Mouse (Mus musculus) midbrain, embryonic 11.5 days (tissue): Measurements from ENCODE around the gene Col16a1. TPM values are rescaled to one million over a fixed set of nuclear protein-coding genes. Genes with fewer than 3 reads are reported as not detected.
A peak's percentile ranks its signal among the peaks of the same experiment; 100 is the strongest.

Experiments used
- ATAC-seq: fragments of 200-750 bp; cut with Nextera tagmentation; 2 replicates; pipeline ENCODE4 v1.8.0; 2017; ENCODE audit warnings: moderate TSS enrichment, moderate library complexity; ENCODE audit not compliant: low FRiP score
- DNase-seq: peaks from one replicate; pipeline ENCODE4 v3.0.0; 2015; ENCODE audit warnings: low spot score; ENCODE audit errors: missing footprints
- H3K27ac ChIP-seq: fragments of 300-500 bp; sonication (generic); 2 replicates; pipeline ENCODE4 v1.5.1; 2014; ENCODE audit warnings: low read depth, low read length
- H3K27me3 ChIP-seq: fragments of 300-500 bp; sonication (generic); 2 replicates; pipeline ENCODE4 v1.6.1; 2014; ENCODE audit warnings: mild to moderate bottlenecking, low read length, moderate library complexity, mixed read lengths; ENCODE audit not compliant: control insufficient read depth, insufficient read depth
- H3K36me3 ChIP-seq: fragments of 300-500 bp; sonication (generic); 2 replicates; pipeline ENCODE4 v1.6.1; 2014; ENCODE audit warnings: mild to moderate bottlenecking, low read length, moderate library complexity, mixed read lengths; ENCODE audit not compliant: control insufficient read depth, insufficient read depth
- H3K4me1 ChIP-seq: fragments of 300-500 bp; sonication (generic); 2 replicates; pipeline ENCODE4 v1.6.1; 2014; ENCODE audit warnings: low read length; ENCODE audit not compliant: control insufficient read depth, insufficient read depth
- H3K4me2 ChIP-seq: fragments of 300-500 bp; sonication (generic); 2 replicates; pipeline ENCODE4 v1.6.1; 2014; ENCODE audit warnings: mild to moderate bottlenecking, moderate library complexity
- H3K4me3 ChIP-seq: fragments of 300-500 bp; sonication (generic); 2 replicates; pipeline ENCODE4 v1.5.1; 2014; ENCODE audit warnings: low read depth, low read length
- H3K9ac ChIP-seq: fragments of 300-500 bp; sonication (generic); 2 replicates; pipeline ENCODE4 v1.6.1; 2014; ENCODE audit warnings: low read length
- H3K9me3 ChIP-seq: fragments of 300-500 bp; sonication (generic); 2 replicates; pipeline ENCODE4 v1.6.1; 2016; ENCODE audit warnings: low read length; ENCODE audit not compliant: control insufficient read depth
- WGBS: fragments of 180-500 bp; shearing (Covaris S2); extraction: QIAGEN DNeasy Blood & Tissue Kit; methylation state at CpG from one replicate; pipeline ENCODE4 v1.1.7; 2014; 5-methylcytosine and 5-hydroxymethylcytosine counted together
- polyA plus RNA-seq: library from polyadenylated mRNA; unstranded; fragments of >200 nt; fragmentation: Nextera tagmentation; extraction: Ambion mirVana; gene quantifications from 2 replicates; pipeline ENCODE4 v1.2.1, GENCODE M21; 2014

Gene Col16a1
- polyA plus RNA-seq, 1 experiment from 2014 or later, result 6.9 TPM

- ATAC-seq (no peak), DNase-seq (peak; percentile 85)
- H3K9ac ChIP-seq, result no peak overlapping the region
- no peak overlapping the region for H3K4me2 ChIP-seq
- H3K27ac ChIP-seq, result no peak overlapping the region
- 63% methylated on average over 9 of the region's 9 CpGs for WGBS
- peaks cover 26% of the 10 kb centered on the region for H3K27me3 ChIP-seq
- no peaks in the 10 kb centered on the region for H3K36me3 ChIP-seq
- H3K9me3 ChIP-seq, result no peaks in the 10 kb centered on the region; the same call in 1 of the 2 replicates
- no peak overlapping the region for H3K4me3 ChIP-seq
- H3K4me1 ChIP-seq, result peaks cover 11% of the 10 kb centered on the region
These were observed 93.4 kb downstream of the Col16a1 start for GRCm38 (mm10) chr4:130140992-130141402.

GRCm38 (mm10) chr4:130141786-130142185 is 94.1 kb downstream of the Col16a1 start:
- no peaks in the 10 kb centered on the region; the same call in 1 of the 2 replicates for H3K9me3 ChIP-seq
- H3K27me3 ChIP-seq, result peaks cover 24% of the 10 kb centered on the region
- peaks cover 11% of the 10 kb centered on the region for H3K4me1 ChIP-seq
- DNase-seq (no peak), ATAC-seq (no peak)
- H3K36me3 ChIP-seq, result no peaks in the 10 kb centered on the region
- H3K9ac ChIP-seq, result no peak overlapping the region
- no peak overlapping the region for H3K4me2 ChIP-seq
- WGBS, result 60% methylated on average over 3 of the region's 3 CpGs
- no peak overlapping the region for H3K27ac ChIP-seq
- no peak overlapping the region for H3K4me3 ChIP-seq

- H3K27me3 ChIP-seq, result no peaks in the 10 kb centered on the region
- H3K9ac ChIP-seq, result no peak overlapping the region
- no peak overlapping the region for H3K4me3 ChIP-seq
- no peaks in the 10 kb centered on the region for H3K36me3 ChIP-seq
- H3K27ac ChIP-seq, result no peak overlapping the region
- H3K9me3 ChIP-seq, result no peaks in the 10 kb centered on the region; the same call in 1 of the 2 replicates
- ATAC-seq (no peak), DNase-seq (no peak)
- H3K4me2 ChIP-seq, result no peak overlapping the region
- WGBS, result 84% methylated on average over 10 of the region's 10 CpGs
- H3K4me1 ChIP-seq, result no peaks in the 10 kb centered on the region
These were observed 100.8 kb downstream of the Col16a1 start for GRCm38 (mm10) chr4:130148405-130148804.

Other genes starting within 250 kb of the Col16a1 start
- 368 TPM in 2 replicates for gene Ptp4a2, start 236.6 kb upstream of the Col16a1 start, polyA plus RNA-seq
- gene Spocd1, start 118.6 kb upstream of the Col16a1 start, polyA plus RNA-seq, result not detected in 2 replicates
- 2.3 and 3.0 TPM in 2 replicates for gene Adgrb2, start 63.0 kb upstream of the Col16a1 start, polyA plus RNA-seq
- gene Pef1, start 54.7 kb downstream of the Col16a1 start, polyA plus RNA-seq, result 71.6 and 72.3 TPM in 2 replicates
- gene Hcrtr1, start 91.5 kb downstream of the Col16a1 start, polyA plus RNA-seq, result 0.14 and 0.18 TPM in 2 replicates
- 5.1 and 6.1 TPM in 2 replicates for gene Tinagl1, start 127.3 kb downstream of the Col16a1 start, polyA plus RNA-seq
- gene Gm853, start 174.6 kb downstream of the Col16a1 start, polyA plus RNA-seq, result not detected in 2 replicates
- gene Serinc2, start 231.4 kb downstream of the Col16a1 start, polyA plus RNA-seq, result 44.0 and 50.9 TPM in 2 replicates